Mouse (Mus musculus) lung, embryonic 14.5 days (tissue): Measurements from ENCODE around the gene Creb3l4. TPM values are rescaled to one million over a fixed set of nuclear protein-coding genes. Genes with fewer than 3 reads are reported as not detected.
A peak's percentile ranks its signal among the peaks of the same experiment; 100 is the strongest.

ENCODE experiments used
- ATAC-seq: fragments of 200-750 bp; cut with Nextera tagmentation; 2 replicates; pipeline ENCODE4 v1.8.0; 2017; ENCODE audit warnings: mild to moderate bottlenecking, moderate TSS enrichment, moderate library complexity; ENCODE audit not compliant: insufficient read depth
- DNase-seq: peaks from one replicate; pipeline ENCODE4 v3.0.0-alpha.2; 2015
- H3K27ac ChIP-seq: fragments of 300-500 bp; sonication (generic); 2 replicates; pipeline ENCODE4 v1.5.1; 2014; ENCODE audit warnings: low read depth, mild to moderate bottlenecking, moderate library complexity
- H3K27me3 ChIP-seq: fragments of 300-500 bp; sonication (generic); 2 replicates; pipeline ENCODE4 v1.6.1; 2014; ENCODE audit warnings: low read length, control low read depth; ENCODE audit not compliant: insufficient read depth
- H3K36me3 ChIP-seq: fragments of 300-500 bp; sonication (generic); 2 replicates; pipeline ENCODE4 v1.6.1; 2014; ENCODE audit warnings: control low read depth; ENCODE audit not compliant: insufficient read depth
- H3K4me1 ChIP-seq: fragments of 300-500 bp; sonication (generic); 2 replicates; pipeline ENCODE4 v1.6.1; 2014; ENCODE audit warnings: antibody characterized with exemption, control low read depth; ENCODE audit not compliant: insufficient read depth
- H3K4me2 ChIP-seq: fragments of 300-500 bp; sonication (generic); 2 replicates; pipeline ENCODE4 v1.6.1; 2014; ENCODE audit warnings: mild to moderate bottlenecking
- H3K4me3 ChIP-seq: fragments of 300-500 bp; sonication (generic); 2 replicates; pipeline ENCODE4 v1.5.1; 2014; ENCODE audit warnings: low read depth, low read length
- H3K9ac ChIP-seq: fragments of 300-500 bp; sonication (generic); 2 replicates; pipeline ENCODE4 v1.6.1; 2014
- H3K9me3 ChIP-seq: fragments of 300-500 bp; sonication (generic); 2 replicates; pipeline ENCODE4 v1.6.1; 2016; ENCODE audit warnings: low read depth, low read length, control low read depth
- CTCF ChIP-seq: IDR thresholded peaks from 2 replicates; pipeline ENCODE4 v1.5.1; 2016; ENCODE audit warnings: antibody characterized with exemption, low read depth
- WGBS: fragments of 180-500 bp; shearing (Covaris S2); extraction: QIAGEN DNeasy Blood & Tissue Kit; methylation state at CpG from one replicate; pipeline ENCODE4 v1.1.7; 2014; 5-methylcytosine and 5-hydroxymethylcytosine counted together
- polyA plus RNA-seq: library from polyadenylated mRNA; unstranded; fragments of >200 nt; fragmentation: Nextera tagmentation; extraction: Ambion mirVana; gene quantifications from 2 replicates; pipeline ENCODE4 v1.2.1, GENCODE M21; 2014

The Creb3l4 gene
- polyA plus RNA-seq, 1 experiment from 2014 or later, result 5.4 TPM

GRCm38 (mm10) chr3:90270784-90271183 is 27.5 kb upstream of the Creb3l4 start:
- H3K4me3 ChIP-seq, result no peak overlapping the region
- no peaks in the 10 kb centered on the region for H3K9me3 ChIP-seq
- DNase-seq (no peak), ATAC-seq (no peak)
- H3K4me1 ChIP-seq, result peaks cover 5% of the 10 kb centered on the region; the same call in 1 of the 2 replicates
- H3K27ac ChIP-seq, result no peak overlapping the region
- H3K9ac ChIP-seq, result no peak overlapping the region
- H3K36me3 ChIP-seq, result peaks cover 42% of the 10 kb centered on the region
- 87% methylated on average over 8 of the region's 8 CpGs for WGBS
- no peak for TF ChIP-seq CTCF
- H3K27me3 ChIP-seq, result no peaks in the 10 kb centered on the region
- no peak overlapping the region for H3K4me2 ChIP-seq

GRCm38 (mm10) chr3:90268971-90269370 is 25.7 kb upstream of the Creb3l4 start:
- no peak overlapping the region for H3K27ac ChIP-seq
- H3K4me2 ChIP-seq, result no peak overlapping the region
- no peak for TF ChIP-seq CTCF
- H3K27me3 ChIP-seq, result no peaks in the 10 kb centered on the region
- H3K36me3 ChIP-seq, result peaks cover 32% of the 10 kb centered on the region
- WGBS, result 85% methylated on average over 16 of the region's 16 CpGs
- H3K4me1 ChIP-seq, result peaks cover 5% of the 10 kb centered on the region; the same call in 1 of the 2 replicates
- no peak for ATAC-seq
- no peaks in the 10 kb centered on the region for H3K9me3 ChIP-seq
- H3K9ac ChIP-seq, result no peak overlapping the region
- DNase-seq, result no peak
- no peak overlapping the region for H3K4me3 ChIP-seq

- DNase-seq, result no peak
These were observed 24.9 kb upstream of the Creb3l4 start for GRCm38 (mm10) chr3:90268190-90268589.

GRCm38 (mm10) chr3:90266901-90267775 is 23.8 kb upstream of the Creb3l4 start:
- peak overlapping the region; percentile 91; the same call in 1 of the 2 replicates for H3K9ac ChIP-seq
- H3K27me3 ChIP-seq, result no peaks in the 10 kb centered on the region
- no peak for TF ChIP-seq CTCF
- peak overlapping the region; percentile 80; the same call in 1 of the 2 replicates for H3K4me3 ChIP-seq
- DNase-seq, result no peak
- no peaks in the 10 kb centered on the region for H3K9me3 ChIP-seq
- peak overlapping the region; percentile 98 for H3K27ac ChIP-seq
- H3K4me2 ChIP-seq, result peak overlapping the region; percentile 73
- WGBS, result 88% methylated on average over 20 of the region's 20 CpGs
- H3K4me1 ChIP-seq, result peaks cover 5% of the 10 kb centered on the region; the same call in 1 of the 2 replicates
- peaks cover 33% of the 10 kb centered on the region for H3K36me3 ChIP-seq
- ATAC-seq, result no peak

More at GRCm38 (mm10) chr3:90268190-90268589, 24.9 kb upstream of the Creb3l4 start:
- no peaks in the 10 kb centered on the region for H3K27me3 ChIP-seq
- H3K4me1 ChIP-seq, result peaks cover 5% of the 10 kb centered on the region; the same call in 1 of the 2 replicates
- no peak for TF ChIP-seq CTCF
- H3K4me2 ChIP-seq, result no peak overlapping the region
- H3K9ac ChIP-seq, result no peak overlapping the region
- H3K27ac ChIP-seq, result no peak overlapping the region
- ATAC-seq, result no peak
- 96% methylated on average over 11 of the region's 11 CpGs for WGBS
- peaks cover 33% of the 10 kb centered on the region for H3K36me3 ChIP-seq
- no peak overlapping the region for H3K4me3 ChIP-seq
- no peaks in the 10 kb centered on the region for H3K9me3 ChIP-seq

- Histone ChIP-seq H3K4me2 (peak overlapping the region; percentile 73), H3K9me3 (no peaks in the 10 kb centered on the region), H3K4me3 (peak overlapping the region; percentile 80), H3K9ac (peak overlapping the region; percentile 91), H3K36me3 (peaks cover 41% of the 10 kb centered on the region), H3K27ac (peak overlapping the region; percentile 98), H3K4me1 (peaks cover 5% of the 10 kb centered on the region; the same call in 1 of the 2 replicates), H3K27me3 (no peaks in the 10 kb centered on the region)
- peak; percentile 31 for DNase-seq
- ATAC-seq, result peak; percentile 61; the same call in 1 of the 2 replicates
- TF ChIP-seq CTCF, result no peak
- 22% methylated on average over 16 of the region's 16 CpGs for WGBS
These were observed 22.8 kb upstream of the Creb3l4 start for GRCm38 (mm10) chr3:90265932-90266741.

- Histone ChIP-seq H3K36me3 (peaks cover 44% of the 10 kb centered on the region), H3K4me3 (peak within 1 kb of the TSS; percentile 80), H3K27me3 (no peaks in the 10 kb centered on the region), H3K9ac (peak within 1 kb of the TSS; percentile 91), H3K4me1 (peaks cover 5% of the 10 kb centered on the region; the same call in 1 of the 2 replicates), H3K9me3 (no peaks in the 10 kb centered on the region), H3K4me2 (peak within 1 kb of the TSS; percentile 73), H3K27ac (peak within 1 kb of the TSS; percentile 98)
- peak; percentile 91 for TF ChIP-seq CTCF
- under 1% methylated on average over 82 of the region's 87 CpGs for WGBS
- DNase-seq (peak; percentile 89), ATAC-seq (peak; percentile 94)
These were observed 22.0 kb upstream of the Creb3l4 start, which contains the start of gene Dennd4b for GRCm38 (mm10) chr3:90265034-90265931. TSS of gene Dennd4b (plus strand) at chr3:90265185.
